Mouse (Mus musculus) lung, postnatal 10 days (tissue): ENCODE results near the gene Reg4.

Source experiments
- DNase-seq: peaks from one replicate; pipeline ENCODE4 v3.0.0; 2021

The Reg4 gene

GRCm38 (mm10) chr3:98283205-98283604 lies 61.2 kb downstream of the Reg4 start:
- DNase-seq: no peak
